Mouse (Mus musculus) midbrain, postnatal 0 days (tissue): ENCODE data around the gene Gm45618. TPM values are rescaled to one million over a fixed set of nuclear protein-coding genes. Genes with fewer than 3 reads are reported as not detected.
A peak's percentile ranks its signal among the peaks of the same experiment; 100 is the strongest.
"Not testable (repeated sequence)": the region's sequence is repeated elsewhere in the genome, so short reads cannot be mapped to it uniquely, and the experiment has no call there.

Experiments used
- ATAC-seq: fragments of 200-750 bp; cut with Nextera tagmentation; 2 replicates; pipeline ENCODE4 v1.8.0; 2017; ENCODE audit warnings: moderate number of reproducible peaks, mild to moderate bottlenecking, moderate TSS enrichment, moderate library complexity; ENCODE audit not compliant: low FRiP score
- DNase-seq: peaks from one replicate; pipeline ENCODE4 v3.0.0-alpha.2; 2015; ENCODE audit warnings: low spot score
- H3K27ac ChIP-seq: fragments of 300-500 bp; sonication (generic); 2 replicates; pipeline ENCODE4 v1.5.1; 2014; ENCODE audit warnings: low read depth, mild to moderate bottlenecking, low read length, mixed read lengths
- H3K27me3 ChIP-seq: fragments of 300-500 bp; sonication (generic); 2 replicates; pipeline ENCODE4 v1.6.1; 2014; ENCODE audit warnings: low read length, control low read depth, mixed read lengths; ENCODE audit not compliant: insufficient read depth
- H3K36me3 ChIP-seq: fragments of 300-500 bp; sonication (generic); 2 replicates; pipeline ENCODE4 v1.6.1; 2014; ENCODE audit warnings: low read length, control low read depth, mixed read lengths; ENCODE audit not compliant: insufficient read depth
- H3K4me1 ChIP-seq: fragments of 300-500 bp; sonication (generic); 2 replicates; pipeline ENCODE4 v1.6.1; 2014; ENCODE audit warnings: mild to moderate bottlenecking, control low read depth, antibody characterized with exemption, low read length, mixed read lengths; ENCODE audit not compliant: insufficient read depth
- H3K4me2 ChIP-seq: fragments of 300-500 bp; sonication (generic); 2 replicates; pipeline ENCODE4 v1.6.1; 2014; ENCODE audit warnings: low read depth, mild to moderate bottlenecking, low read length, mixed read lengths; ENCODE audit not compliant: poor library complexity, severe bottlenecking
- H3K4me3 ChIP-seq: fragments of 300-500 bp; sonication (generic); 2 replicates; pipeline ENCODE4 v1.5.1; 2014; ENCODE audit warnings: low read depth, mild to moderate bottlenecking, low read length, moderate library complexity
- H3K9ac ChIP-seq: fragments of 300-500 bp; sonication (generic); replicated peaks from 2 replicates; pipeline ENCODE4 v1.6.1; 2014; ENCODE audit warnings: mild to moderate bottlenecking, low read length, moderate library complexity, mixed read lengths; ENCODE audit not compliant: poor library complexity, severe bottlenecking
- H3K9me3 ChIP-seq: fragments of 300-500 bp; sonication (generic); 2 replicates; pipeline ENCODE4 v1.6.1; 2016; ENCODE audit warnings: low read length, control low read depth
- CTCF ChIP-seq: IDR thresholded peaks from 2 replicates; pipeline ENCODE4 v1.5.1; 2016; ENCODE audit warnings: antibody characterized with exemption, mild to moderate bottlenecking
- WGBS: fragments of 180-500 bp; shearing (Covaris S2); extraction: QIAGEN DNeasy Blood & Tissue Kit; methylation state at CpG from one replicate; pipeline ENCODE4 v1.1.7; 2014; 5-methylcytosine and 5-hydroxymethylcytosine counted together
- polyA plus RNA-seq: library from polyadenylated mRNA; unstranded; fragments of >200 nt; fragmentation: Nextera tagmentation; extraction: Ambion mirVana; gene quantifications from 2 replicates; pipeline ENCODE4 v1.2.1, GENCODE M21; 2015
- total RNA-seq: library from RNA; depleted of rRNA; stranded (reverse); fragments of >200 nt; gene quantifications from 2 replicates; pipeline ENCODE4 v1.2.3, GENCODE M21; 2014; rRNA removed

Gene Gm45618
- total RNA-seq (not detected in 2 replicates), polyA plus RNA-seq (not detected in 2 replicates)

DNA sequence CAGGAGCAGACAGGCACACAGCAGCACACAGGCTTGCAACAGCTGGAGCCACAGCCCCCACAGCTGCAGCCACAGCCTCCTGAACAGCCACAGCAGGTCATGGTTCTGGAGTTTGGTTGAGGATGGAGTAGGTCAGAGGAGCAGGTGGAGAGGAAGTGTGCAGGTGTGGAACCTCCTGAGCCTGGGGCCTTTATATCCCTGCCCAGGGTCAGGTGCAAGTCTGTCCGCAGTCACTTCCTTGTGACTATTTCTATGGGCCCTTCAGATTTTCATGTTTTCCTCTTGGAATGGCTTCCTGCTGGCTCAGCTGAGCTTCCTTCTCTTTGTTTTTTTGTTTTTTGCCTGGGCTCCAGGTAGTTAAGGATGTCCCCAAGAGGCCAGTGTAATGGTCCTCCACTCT, at the start of gene Gm45618:
Gm45618 (minus strand) TSS at position 101 of the 400 bp plus-strand sequence.
- H3K4me2 ChIP-seq, H3K4me1 ChIP-seq, H3K27ac ChIP-seq, H3K27me3 ChIP-seq, DNase-seq, H3K9me3 ChIP-seq, ATAC-seq, H3K4me3 ChIP-seq, H3K36me3 ChIP-seq, H3K9ac ChIP-seq: not testable (repeated sequence)
- WGBS = 77% methylated on average over 1 of the region's 1 CpGs

DNA sequence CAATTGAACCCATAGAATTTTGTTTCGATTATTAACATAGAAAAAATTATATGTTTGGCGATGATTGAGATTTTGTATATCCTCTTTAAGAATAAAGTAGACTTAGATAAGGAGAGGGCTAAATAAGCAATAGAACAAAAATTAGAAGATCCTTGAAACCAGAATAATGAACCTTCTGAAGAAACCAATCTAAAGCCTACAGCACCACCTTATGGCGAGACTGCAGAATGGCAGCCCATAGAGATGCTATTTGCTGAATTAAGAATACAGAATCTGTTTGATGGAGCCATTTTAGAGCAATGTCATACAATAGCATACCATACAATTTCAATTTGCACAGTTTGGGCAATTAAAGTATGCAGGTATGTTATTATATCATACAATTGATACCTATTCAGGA, 49.3 kb upstream of the Gm45618 start:
- no peak overlapping the region for H3K4me2 ChIP-seq
- no peaks in the 10 kb centered on the region for H3K9me3 ChIP-seq
- H3K4me1 ChIP-seq = no peaks in the 10 kb centered on the region
- TF ChIP-seq CTCF = peak; percentile 79
- WGBS = 49% methylated on average over 3 of the region's 3 CpGs
- H3K4me3 ChIP-seq = no peak overlapping the region
- H3K27me3 ChIP-seq = no peaks in the 10 kb centered on the region
- no peak overlapping the region for H3K27ac ChIP-seq
- DNase-seq (peak; percentile 71), ATAC-seq (no peak)
- no peaks in the 10 kb centered on the region for H3K36me3 ChIP-seq
- no peak overlapping the region for H3K9ac ChIP-seq

DNA sequence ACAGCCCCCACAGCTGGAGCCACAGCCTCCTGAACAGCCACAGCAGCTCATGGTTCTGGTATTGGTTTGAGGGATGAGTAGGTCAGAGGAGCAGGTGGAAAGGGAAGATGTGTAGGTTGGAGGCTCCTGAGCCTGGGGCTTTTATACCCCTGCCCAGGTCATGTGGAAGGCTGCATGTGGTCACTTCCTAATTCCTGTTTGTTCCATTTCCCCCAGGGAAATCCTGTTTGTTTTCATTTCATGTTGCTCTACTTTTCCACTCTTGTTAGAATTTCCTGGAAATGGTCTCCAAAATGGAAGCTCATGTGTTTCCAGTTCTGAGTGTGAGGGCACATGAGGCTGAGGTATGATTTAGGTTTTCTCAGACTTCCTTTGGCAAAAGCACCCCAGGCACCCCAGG, 45.1 kb upstream of the Gm45618 start, which contains the start of gene Gm4553:
Gm4553 (minus strand) TSS at position 101 of the 400 bp plus-strand sequence.
- DNase-seq, H3K27ac ChIP-seq, H3K4me2 ChIP-seq, H3K9me3 ChIP-seq, H3K4me3 ChIP-seq, H3K9ac ChIP-seq, ATAC-seq, H3K36me3 ChIP-seq, H3K4me1 ChIP-seq, H3K27me3 ChIP-seq: not testable (repeated sequence)

DNA sequence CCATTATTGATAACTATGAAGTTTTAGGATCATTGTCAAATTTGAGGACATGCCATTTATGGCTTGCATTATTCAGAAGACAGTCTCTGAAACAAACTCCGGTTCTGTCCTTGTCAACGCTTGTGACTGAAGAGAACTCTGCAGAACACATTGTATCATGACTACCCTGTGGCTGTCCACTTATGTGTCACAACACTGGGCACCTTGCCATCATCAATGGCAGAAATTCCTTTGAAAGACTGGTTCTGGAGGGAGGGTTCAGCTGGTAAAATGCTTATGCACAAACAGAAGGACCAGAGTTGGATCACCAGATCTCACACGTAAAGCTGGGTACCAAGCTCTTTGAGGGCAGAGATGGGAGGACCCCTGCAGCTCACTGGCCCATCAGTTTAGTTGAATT, 38.8 kb upstream of the Gm45618 start:
- TF ChIP-seq CTCF = no peak

DNA sequence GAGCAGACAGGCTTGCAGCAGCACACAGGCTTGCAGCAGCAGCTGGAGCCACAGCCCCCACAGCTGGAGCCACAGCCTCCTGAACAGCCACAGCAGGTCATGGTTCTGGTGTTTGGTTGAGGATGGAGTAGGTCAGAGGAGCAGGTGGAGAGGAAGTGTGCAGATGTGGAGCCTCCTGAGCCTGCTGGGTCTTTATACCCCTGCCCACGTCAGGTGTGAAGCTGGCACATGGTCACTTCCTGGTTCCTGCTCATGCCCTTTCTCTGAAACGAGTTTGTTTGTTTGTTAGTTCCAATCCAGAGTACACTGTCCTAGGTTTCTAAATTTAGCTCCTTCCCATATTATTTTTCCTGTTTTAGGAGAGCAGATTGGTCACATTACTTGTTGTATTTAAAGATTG, 36.5 kb upstream of the Gm45618 start, which contains the start of gene Gm29735:
Gm29735 (minus strand) TSS at position 101 of the 400 bp plus-strand sequence.
- H3K36me3 ChIP-seq, H3K4me1 ChIP-seq, H3K4me2 ChIP-seq, H3K9ac ChIP-seq, ATAC-seq, H3K9me3 ChIP-seq, H3K27me3 ChIP-seq, DNase-seq, H3K27ac ChIP-seq, H3K4me3 ChIP-seq: not testable (repeated sequence)
- 59% methylated on average over 2 of the region's 2 CpGs for WGBS

More for the DNA sequence above, 38.8 kb upstream of the Gm45618 start:
- H3K36me3 ChIP-seq = no peaks in the 10 kb centered on the region
- no peak overlapping the region for H3K4me2 ChIP-seq
- H3K9ac ChIP-seq = no peak overlapping the region
- no peak overlapping the region for H3K4me3 ChIP-seq
- H3K9me3 ChIP-seq = no peaks in the 10 kb centered on the region
- H3K4me1 ChIP-seq = no peaks in the 10 kb centered on the region
- no peak overlapping the region for H3K27ac ChIP-seq
- 92% methylated on average over 3 of the region's 3 CpGs for WGBS
- no peak for DNase-seq
- ATAC-seq = no peak
- no peaks in the 10 kb centered on the region for H3K27me3 ChIP-seq

DNA sequence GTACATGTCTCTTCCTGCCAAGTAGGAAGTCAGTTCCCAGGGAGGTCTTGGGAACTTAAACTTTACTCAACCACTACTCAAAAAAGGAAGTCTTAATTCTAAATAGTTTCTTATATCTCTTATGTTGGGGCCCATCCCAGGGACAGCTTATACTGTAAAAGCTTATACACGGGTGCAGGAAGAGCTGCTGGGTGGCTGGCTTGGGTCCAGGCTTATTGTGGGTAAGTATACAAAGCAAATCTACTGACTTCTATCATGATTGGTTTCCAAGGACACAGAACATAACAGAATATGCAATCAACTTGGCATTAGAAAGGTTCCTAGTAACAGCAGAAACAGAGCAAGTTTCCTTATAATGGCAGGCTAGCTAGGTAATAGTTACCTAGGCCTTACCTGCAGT, 34.8 kb upstream of the Gm45618 start:
- H3K9me3 ChIP-seq = no peaks in the 10 kb centered on the region
- no peak for ATAC-seq
- H3K9ac ChIP-seq = no peak overlapping the region
- no peak overlapping the region for H3K4me2 ChIP-seq
- TF ChIP-seq CTCF = no peak
- H3K27ac ChIP-seq = no peak overlapping the region
- H3K4me3 ChIP-seq = no peak overlapping the region
- WGBS = 53% methylated on average over 1 of the region's 1 CpGs
- no peaks in the 10 kb centered on the region for H3K36me3 ChIP-seq
- H3K27me3 ChIP-seq = no peaks in the 10 kb centered on the region
- H3K4me1 ChIP-seq = no peaks in the 10 kb centered on the region
- no peak for DNase-seq
